Mouse (Mus musculus) skeletal muscle tissue, postnatal 0 days (tissue): ENCODE results near the gene Rsl1d1. TPM values are rescaled to one million over a fixed set of nuclear protein-coding genes. Genes with fewer than 3 reads are reported as not detected.

Experiments
- microRNA-seq, 2 experiments: library from miRNA; unstranded; fragments of <30 nt; microRNA quantifications; one replicate each; pipeline ENCODE4; 2016
- polyA plus RNA-seq: library from polyadenylated mRNA; unstranded; fragments of >200 nt; fragmentation: Nextera tagmentation; extraction: Ambion mirVana; gene quantifications from 2 replicates; pipeline ENCODE4 v1.2.1, GENCODE M21; 2015

Rsl1d1 gene
- polyA plus RNA-seq: 96.5 and 103 TPM in 2 replicates

DNA sequence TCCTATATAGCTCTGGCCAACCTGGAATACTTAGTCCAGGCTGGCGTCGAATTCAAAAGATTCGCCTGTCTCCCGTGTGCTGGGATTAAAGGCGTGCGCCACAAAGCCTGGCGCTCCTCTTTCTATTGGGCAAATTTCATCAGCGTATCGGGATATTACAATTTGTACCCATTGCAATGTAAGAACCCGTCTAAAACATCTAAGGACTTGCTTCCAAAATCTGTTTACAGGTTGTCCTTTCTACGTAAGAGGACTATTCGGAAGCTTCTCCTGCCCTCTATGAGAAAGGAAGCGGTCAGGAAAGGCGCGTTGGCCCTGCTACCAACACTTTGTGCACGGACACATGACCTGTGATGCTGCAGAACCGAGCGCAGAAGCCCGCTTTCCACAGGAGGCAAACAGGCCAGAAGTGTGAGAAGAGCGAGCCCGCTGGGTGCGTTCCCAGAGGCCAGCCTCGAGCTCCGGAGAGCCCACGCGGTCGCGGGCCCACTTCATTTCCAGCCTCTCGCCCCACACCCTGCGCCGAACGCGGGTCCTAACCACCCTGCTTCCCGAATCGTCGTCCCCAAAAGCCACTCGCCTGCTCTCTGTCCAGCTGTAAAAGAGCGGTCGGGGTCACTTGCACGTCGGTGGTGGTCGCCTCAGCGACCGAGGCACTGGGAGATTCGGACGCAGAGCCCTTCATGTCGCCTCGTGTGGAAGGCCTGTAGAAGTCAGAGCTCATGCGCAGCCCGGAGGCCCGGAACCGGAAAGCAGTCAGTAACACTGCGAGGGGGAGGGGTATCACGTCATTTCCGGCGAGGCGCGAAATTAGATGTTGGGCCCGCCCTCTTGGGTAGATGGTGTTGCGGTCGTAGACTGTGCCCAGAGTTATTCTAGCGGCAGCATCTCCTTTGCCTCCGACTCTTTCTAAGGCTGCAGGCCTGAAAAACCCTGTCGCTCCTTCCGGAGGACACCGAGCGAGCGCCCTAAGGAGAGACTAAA, at the start of gene Rsl1d1:
Gene Rsl1d1 (minus strand): TSS at position 761 of the 984 bp plus-strand sequence.

DNA sequence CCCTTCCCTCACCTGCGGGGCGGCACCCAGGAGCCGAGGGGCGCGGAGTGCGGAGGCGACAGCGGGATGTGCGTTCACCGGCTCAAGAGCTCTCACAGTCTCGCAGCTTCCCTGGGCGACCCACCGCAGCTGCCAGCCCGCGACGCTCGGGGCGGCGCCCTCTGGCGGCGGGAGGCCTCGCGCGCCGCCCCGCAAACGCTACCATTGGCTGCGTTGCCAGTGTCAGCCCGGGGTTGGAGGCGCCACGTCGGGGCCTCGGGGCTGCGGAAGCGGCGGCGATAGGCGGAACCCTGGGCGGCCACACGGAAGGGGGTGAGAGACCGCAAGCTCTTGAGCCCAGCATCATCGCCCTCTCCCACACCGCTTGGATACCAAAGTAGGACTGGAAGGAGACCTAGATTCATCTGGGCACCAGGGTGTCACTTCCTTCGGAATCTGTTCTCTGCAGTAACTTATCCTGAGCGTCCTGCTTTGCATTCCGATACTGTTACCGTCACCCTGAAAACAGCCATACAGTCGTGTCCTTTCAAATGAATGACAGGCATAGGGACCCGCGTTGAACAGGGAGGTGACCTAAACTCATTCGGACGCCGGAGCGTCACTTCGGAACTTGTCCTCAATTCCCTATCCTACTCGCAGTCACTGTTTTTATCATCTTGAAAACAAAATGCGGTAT, 26.8 kb downstream of the Rsl1d1 start, which contains the start of gene Zc3h7a:
Gene Zc3h7a (minus strand): TSS at position 186 of the 676 bp plus-strand sequence.

Small RNA genes within 50 kb of the gene (microRNA-seq; reads per million reads assigned to microRNA genes)
- gene Gm23935: 3.0 to 10.4 reads per million in 2 experiments

Other genes starting within 250 kb of the Rsl1d1 start
- gene Snn, start 142.4 kb downstream of the Rsl1d1 start, polyA plus RNA-seq: 14.8 and 16.1 TPM in 2 replicates
- gene Litaf, start 137.2 kb downstream of the Rsl1d1 start, polyA plus RNA-seq: 63.1 and 65.7 TPM in 2 replicates
- 15.6 and 20.5 TPM in 2 replicates for gene Txndc11, start 68.7 kb downstream of the Rsl1d1 start, polyA plus RNA-seq
- gene Zc3h7a, start 26.9 kb downstream of the Rsl1d1 start, polyA plus RNA-seq: 28.3 and 32.4 TPM in 2 replicates
- 32.9 and 40.3 TPM in 2 replicates for gene Gspt1, start 51.0 kb upstream of the Rsl1d1 start, polyA plus RNA-seq
- 0.33 TPM in 1 of 2 replicates, not detected in the other for gene Tnfrsf17, start 110.5 kb upstream of the Rsl1d1 start, polyA plus RNA-seq
- gene Snx29, start 119.6 kb upstream of the Rsl1d1 start, polyA plus RNA-seq: 5.2 and 5.9 TPM in 2 replicates